Mouse (Mus musculus) MEL (cell line): ENCODE data around the gene Cnst. TPM values are rescaled to one million over a fixed set of nuclear protein-coding genes. Genes with fewer than 3 reads are reported as not detected.
A peak's percentile ranks its signal among the peaks of the same experiment; 100 is the strongest.
"Not testable (repeated sequence)": the region's sequence is repeated elsewhere in the genome, so short reads cannot be mapped to it uniquely, and the experiment has no call there.

Experiments
- DNase-seq: peaks from one replicate; pipeline ENCODE4 v3.0.0; 2011; ENCODE audit warnings: low read depth, low spot score
- H3K27ac ChIP-seq: 2 replicates; pipeline ENCODE4 v1.5.1; 2012; ENCODE audit warnings: low read depth, mild to moderate bottlenecking, control low read depth, low read length, moderate library complexity; ENCODE audit not compliant: control insufficient read depth
- H3K27me3 ChIP-seq, 2 experiments: fragments of 150-350 bp in 1 of 2; sonication (generic) in 1 of 2; 2 replicates each; pipeline ENCODE4 v1.6.1; 2012; ENCODE audit warnings: low read length in 2 of 2, mild to moderate bottlenecking in 2 of 2, improper control_type of control experiment in 1 of 2, moderate library complexity in 1 of 2; ENCODE audit not compliant: insufficient read depth in 2 of 2, control insufficient read depth in 1 of 2
- H3K36me3 ChIP-seq, 2 experiments: 2 replicates each; pipeline ENCODE4 v1.6.1; 2012 to 2014; ENCODE audit warnings: low read length in 2 of 2, improper control_type of control experiment in 1 of 2, inconsistent platforms in 1 of 2, mild to moderate bottlenecking in 1 of 2; ENCODE audit not compliant: insufficient read depth in 2 of 2, control insufficient read depth in 1 of 2
- H3K4me1 ChIP-seq, 2 experiments: fragments of 150-350 bp in 1 of 2; sonication (generic) in 1 of 2; 2 replicates each; pipeline ENCODE4 v1.6.1; 2012; ENCODE audit warnings: low read length in 2 of 2, improper control_type of control experiment in 1 of 2, mild to moderate bottlenecking in 1 of 2; ENCODE audit not compliant: insufficient read depth in 2 of 2, control insufficient read depth in 1 of 2
- H3K4me3 ChIP-seq, 2 experiments: fragments of 150-350 bp in 1 of 2; sonication (generic) in 1 of 2; 2 replicates each; pipeline ENCODE4 v1.5.1; 2012; ENCODE audit warnings: low read depth in 2 of 2, low read length in 2 of 2, mild to moderate bottlenecking in 2 of 2, moderate library complexity in 2 of 2, control low read depth in 1 of 2, improper control_type of control experiment in 1 of 2; ENCODE audit not compliant: control insufficient read depth in 1 of 2, insufficient read depth in 1 of 2
- H3K79me2 ChIP-seq: 2 replicates; pipeline ENCODE4 v1.6.1; 2012; ENCODE audit warnings: mild to moderate bottlenecking, low read length, moderate library complexity; ENCODE audit not compliant: control insufficient read depth, poor library complexity, insufficient read depth
- H3K9ac ChIP-seq: 2 replicates; pipeline ENCODE4 v1.6.1; 2012; ENCODE audit warnings: low read depth, mild to moderate bottlenecking, control low read depth, low read length, moderate library complexity; ENCODE audit not compliant: control insufficient read depth, poor library complexity, severe bottlenecking
- H3K9me3 ChIP-seq: fragments of 150-350 bp; sonication (generic); replicated peaks from 2 replicates; pipeline ENCODE4 v1.6.1; 2012; ENCODE audit warnings: mild to moderate bottlenecking, low read length, improper control_type of control experiment, moderate library complexity; ENCODE audit not compliant: insufficient read depth
- BHLHE40 ChIP-seq: IDR thresholded peaks from 2 replicates; pipeline ENCODE4 v1.6.1; 2012; ENCODE audit warnings: low read depth, mild to moderate bottlenecking, inconsistent platforms, low read length, improper control_type of control experiment, borderline replicate concordance
- CHD2 ChIP-seq: IDR thresholded peaks from 2 replicates; pipeline ENCODE4 v1.6.1; 2011; ENCODE audit warnings: low read length, improper control_type of control experiment
- ELF1 ChIP-seq: IDR thresholded peaks from 2 replicates; pipeline ENCODE4 v1.6.1; 2014; ENCODE audit warnings: low read depth, mild to moderate bottlenecking, inconsistent platforms, low read length, improper control_type of control experiment, moderate library complexity
- HCFC1 ChIP-seq: IDR thresholded peaks from 2 replicates; pipeline ENCODE4 v1.6.1; 2012; ENCODE audit warnings: low read depth, mild to moderate bottlenecking, inconsistent platforms, low read length, improper control_type of control experiment, moderate library complexity
- KAT2A ChIP-seq: conservative IDR thresholded peaks from 2 replicates; pipeline ENCODE4 v1.6.1; 2012; ENCODE audit warnings: low read depth, low read length, improper control_type of control experiment, inconsistent platforms
- MAX ChIP-seq: IDR thresholded peaks from 2 replicates; pipeline ENCODE4 v1.6.1; 2011; ENCODE audit warnings: low read length, improper control_type of control experiment
- MAZ ChIP-seq: IDR thresholded peaks from 2 replicates; pipeline ENCODE4 v1.6.1; 2012; ENCODE audit warnings: low read depth, mild to moderate bottlenecking, inconsistent platforms, low read length, improper control_type of control experiment
- MEF2A ChIP-seq: IDR thresholded peaks from 2 replicates; pipeline ENCODE4 v1.6.1; 2014; ENCODE audit warnings: low read depth, mild to moderate bottlenecking, inconsistent platforms, low read length, improper control_type of control experiment; ENCODE audit not compliant: poor library complexity, insufficient replicate concordance, severe bottlenecking; ENCODE audit errors: extremely low read depth
- MXI1 ChIP-seq: IDR thresholded peaks from 2 replicates; pipeline ENCODE4 v1.6.1; 2011; ENCODE audit warnings: mild to moderate bottlenecking, low read depth, low read length, improper control_type of control experiment
- MYC ChIP-seq: IDR thresholded peaks from 2 replicates; pipeline ENCODE4 v1.6.1; 2011; ENCODE audit warnings: low read depth, mild to moderate bottlenecking, low read length, improper control_type of control experiment, moderate library complexity
- NELFE ChIP-seq: IDR thresholded peaks from 2 replicates; pipeline ENCODE4 v1.6.1; 2011; ENCODE audit warnings: low read depth, low read length, improper control_type of control experiment
- NRF1 ChIP-seq: IDR thresholded peaks from 2 replicates; pipeline ENCODE4 v1.6.1; 2014; ENCODE audit warnings: low read depth, mild to moderate bottlenecking, inconsistent platforms, low read length, improper control_type of control experiment, moderate library complexity; ENCODE audit not compliant: poor library complexity, insufficient read depth, severe bottlenecking
- POLR2A ChIP-seq, 2 experiments: IDR thresholded peaks; 2 replicates each; pipeline ENCODE4 v1.6.1; 2011 to 2012; ENCODE audit warnings: low read length in 2 of 2, mild to moderate bottlenecking in 2 of 2, control low read depth in 1 of 2, improper control_type of control experiment in 1 of 2, low read depth in 1 of 2, moderate library complexity in 1 of 2; ENCODE audit not compliant: control insufficient read depth in 1 of 2, insufficient read depth in 1 of 2, poor library complexity in 1 of 2
- SIN3A ChIP-seq: IDR thresholded peaks from 2 replicates; pipeline ENCODE4 v1.6.1; 2012; ENCODE audit warnings: low read length, improper control_type of control experiment, inconsistent platforms
- TBP ChIP-seq: IDR thresholded peaks from 2 replicates; pipeline ENCODE4 v1.8.0; 2011; ENCODE audit warnings: low read depth, low read length, improper control_type of control experiment
- TCF12 ChIP-seq: IDR thresholded peaks from 2 replicates; pipeline ENCODE4 v1.6.1; 2014; ENCODE audit warnings: low read depth, mild to moderate bottlenecking, inconsistent platforms, low read length, improper control_type of control experiment, moderate library complexity
- USF1 ChIP-seq: IDR thresholded peaks from 2 replicates; pipeline ENCODE4 v1.6.1; 2014; ENCODE audit warnings: low read depth, mild to moderate bottlenecking, inconsistent platforms, low read length, improper control_type of control experiment, moderate library complexity
- ZMIZ1 ChIP-seq: IDR thresholded peaks from 2 replicates; pipeline ENCODE4 v1.6.1; 2012; ENCODE audit warnings: low read depth, mild to moderate bottlenecking, inconsistent platforms, low read length, improper control_type of control experiment, moderate library complexity
- polyA plus RNA-seq, 2 experiments: library from polyadenylated mRNA; stranded (reverse) in 1 of 2; unstranded in 1 of 2; fragments of >175 nt in 1 of 2; fragments of >200 nt in 1 of 2; gene quantifications; 2 replicates each; pipeline versions ENCODE4 v1.2.1 to v1.2.4; 2012; ENCODE audit warnings: low replicate concordance in 2 of 2, low read depth in 1 of 2; ENCODE audit not compliant: insufficient read length in 2 of 2, insufficient read depth in 1 of 2, missing spikeins in 1 of 2
- total RNA-seq: library from RNA; depleted of rRNA; stranded (reverse); fragments of 300-350 nt; gene quantifications from 2 replicates; pipeline ENCODE4 v1.2.3, GENCODE M21; 2012; rRNA removed

Cnst gene
- 10.4 and 11.9 TPM in 2 replicates for total RNA-seq
- 10 to 100 TPM in 1 of 2 experiments, not detected in 1; 12.1 TPM for polyA plus RNA-seq

DNA sequence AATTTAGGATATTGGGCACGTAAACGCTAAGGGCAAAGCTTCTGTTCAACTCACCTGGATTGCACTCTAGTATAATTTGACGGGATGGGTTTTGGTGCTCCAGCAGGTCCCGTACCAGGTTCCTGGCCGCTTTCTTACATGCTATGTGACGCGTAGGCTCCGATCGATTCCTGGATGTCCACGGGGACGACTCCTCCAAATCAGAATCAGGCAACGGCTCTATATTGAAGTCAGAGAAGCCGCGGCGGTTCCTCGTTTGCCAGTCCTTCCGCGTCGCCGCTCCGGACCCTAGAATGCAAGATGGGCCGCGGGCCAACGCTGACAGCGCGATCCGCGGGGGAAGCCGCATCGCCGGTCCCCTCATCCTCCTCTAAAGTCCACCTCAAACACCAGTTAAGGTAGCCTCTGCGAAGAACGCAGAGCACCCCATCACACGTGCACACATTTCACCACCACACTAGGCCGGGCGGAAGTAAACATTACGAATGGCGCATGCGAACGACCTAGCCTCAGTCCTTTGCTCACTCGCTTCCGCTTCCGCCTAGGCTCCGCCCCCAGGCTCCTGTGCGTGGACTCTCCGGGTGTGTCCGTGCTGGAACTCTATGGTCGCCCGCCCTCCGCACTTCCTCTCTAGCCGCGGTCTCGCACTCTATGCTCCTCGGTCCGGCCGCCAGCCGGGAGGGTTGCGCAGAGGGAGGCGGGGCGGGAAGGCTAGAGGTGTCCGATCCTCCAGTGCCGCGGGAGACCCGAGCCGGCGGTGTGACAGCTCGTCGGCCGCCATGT, at the start of gene Cnst, which contains the start of gene Tfb2m:
Gene Cnst, plus strand, starts transcription at position 603 of the 783 bp plus-strand sequence.
Gene Tfb2m, minus strand, starts transcription at position 500 of the 783 bp plus-strand sequence.
- Histone ChIP-seq H3K9ac (peak within 1 kb of the TSS; percentile 86), H3K27ac (peak within 1 kb of the TSS; percentile 73)

DNA sequence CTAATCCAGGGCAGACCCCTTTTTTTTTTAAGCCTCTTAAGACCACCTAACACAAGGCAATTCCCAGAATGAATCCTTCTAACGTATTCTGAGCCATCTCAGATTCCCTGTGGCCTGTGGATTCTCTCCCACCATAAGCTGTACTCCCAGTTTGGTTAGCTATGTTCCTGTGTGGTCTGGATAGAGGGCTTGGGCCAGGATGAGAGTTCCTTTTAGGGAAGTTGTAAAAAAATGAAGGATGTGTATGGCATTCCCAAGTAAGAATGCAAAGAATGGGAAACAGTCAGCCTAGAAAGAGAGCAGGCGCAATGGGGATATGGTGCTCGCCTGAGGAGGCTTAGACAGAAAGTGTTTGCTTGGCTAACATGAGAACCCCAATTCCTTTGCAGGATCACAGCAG, 46.9 kb upstream of the Cnst start:
- H3K4me3 ChIP-seq: no peak overlapping the region
- H3K9ac ChIP-seq: no peak overlapping the region
- no peak overlapping the region for H3K27ac ChIP-seq
- H3K4me1 ChIP-seq: no peaks in the 10 kb centered on the region
- H3K9me3 ChIP-seq: no peaks in the 10 kb centered on the region
- TF ChIP-seq CHD2: no peak
- TF ChIP-seq MEF2A: no peak
- TF ChIP-seq TCF12: no peak
- no peak for DNase-seq
- no peaks in the 10 kb centered on the region for H3K36me3 ChIP-seq
- H3K79me2 ChIP-seq: no peaks in the 10 kb centered on the region
- H3K27me3 ChIP-seq: no peaks in the 10 kb centered on the region

More for the DNA sequence above, at the start of gene Cnst, which contains the start of gene Tfb2m:
- peak; percentile 99 for DNase-seq
- Histone ChIP-seq H3K79me2 (peaks cover 37% of the 10 kb centered on the region), H3K4me3 (peak within 1 kb of the TSS; percentile 84 to 94), H3K4me1 (peaks cover 3 to 11% of the 10 kb centered on the region in 2 experiments; a peak in 3 of 4 replicates), H3K36me3 (peaks cover 0 to 41% of the 10 kb centered on the region in 2 experiments)
- peak; percentile 99 for TF ChIP-seq MXI1
- TF ChIP-seq NRF1: peak; percentile 74
- TF ChIP-seq ELF1: peak; percentile 95
- peak; percentile 32; the same call in 1 of the 2 replicates for TF ChIP-seq USF1
- peak; percentile 44; the same call in 1 of the 2 replicates for TF ChIP-seq MAZ
- peak; percentile 98 for TF ChIP-seq SIN3A
- peak; percentile 77 for TF ChIP-seq KAT2A
- TF ChIP-seq MYC: peak; percentile 98
- peak; percentile 96 for TF ChIP-seq MAX
- peak; percentile 35 for TF ChIP-seq NELFE
- peak; percentile 45; the same call in 1 of the 2 replicates for TF ChIP-seq TCF12
- TF ChIP-seq HCFC1: peak; percentile 93
- TF ChIP-seq BHLHE40: peak; percentile 50; the same call in 1 of the 2 replicates
- peak; percentile 83 for TF ChIP-seq TBP
- peak in 1 of 2 experiments; percentile 72; a peak in 2 of 4 replicates for TF ChIP-seq POLR2A (IDR thresholded peaks at IDR 0.05; ENCODE audit: control insufficient read depth in 1 of 2, insufficient read depth in 1 of 2, low read depth in 1 of 2, low read length in 2 of 2, poor library complexity in 1 of 2)
- 0 out of 2 replicates have a peak, but pooled peaks have one; percentile 33 for TF ChIP-seq ZMIZ1
- H3K9me3 ChIP-seq, H3K27me3 ChIP-seq: not testable (repeated sequence)
